Mouse (Mus musculus) megakaryocyte, embryonic 14.5 days (primary cell): ENCODE measurements around the gene Dagla.

ENCODE experiments used
- FLI1 ChIP-seq: IDR thresholded peaks from 2 replicates; pipeline ENCODE4 v1.6.1; 2012; ENCODE audit warnings: low read length, inconsistent platforms, mixed read lengths
- GATA1 ChIP-seq: IDR thresholded peaks from 3 replicates; pipeline ENCODE4 v1.6.1; 2012; ENCODE audit warnings: mixed read lengths, low read length, inconsistent platforms, borderline replicate concordance

GRCm38 (mm10) chr19:10293987-10294386 lies 10.7 kb downstream of the Dagla start:
- TF ChIP-seq GATA1 (no peak), FLI1 (no peak)
